Mouse (Mus musculus): ENCODE results near the gene Gm10188.

Gene Gm10188

GRCm38 (mm10) chr1:132205958-132206357, 23.6 kb downstream of the Gm10188 start:
- TF ChIP-seq GATA4 (IDR thresholded peaks at IDR 0.05; ENCODE audit: insufficient replicate concordance, low read length), result no peak

GRCm38 (mm10) chr1:132202771-132203170, 26.8 kb downstream of the Gm10188 start:
- TF ChIP-seq GATA4 (IDR thresholded peaks at IDR 0.05; ENCODE audit: insufficient replicate concordance, low read length), result no peak

GRCm38 (mm10) chr1:132201936-132202335, 27.6 kb downstream of the Gm10188 start:
- no peak for TF ChIP-seq GATA4 (IDR thresholded peaks at IDR 0.05; ENCODE audit: insufficient replicate concordance, low read length)

GRCm38 (mm10) chr1:132201511-132201860, 28.1 kb downstream of the Gm10188 start:
- no peak for TF ChIP-seq GATA4 (IDR thresholded peaks at IDR 0.05; ENCODE audit: insufficient replicate concordance, low read length)

- TF ChIP-seq GATA4 (IDR thresholded peaks at IDR 0.05; ENCODE audit: insufficient replicate concordance, low read length), result no peak
Measured at GRCm38 (mm10) chr1:132200562-132201510, 28.7 kb downstream of the Gm10188 start.

- TF ChIP-seq GATA4 (IDR thresholded peaks at IDR 0.05; ENCODE audit: insufficient replicate concordance, low read length), result no peak
Measured at GRCm38 (mm10) chr1:132199934-132200333, 29.6 kb downstream of the Gm10188 start.

GRCm38 (mm10) chr1:132199244-132199643, 30.3 kb downstream of the Gm10188 start:
- no peak for TF ChIP-seq GATA4 (IDR thresholded peaks at IDR 0.05; ENCODE audit: insufficient replicate concordance, low read length)

- no peak for TF ChIP-seq GATA4 (IDR thresholded peaks at IDR 0.05; ENCODE audit: insufficient replicate concordance, low read length)
Measured at GRCm38 (mm10) chr1:132198401-132199071, 31.0 kb downstream of the Gm10188 start.

GRCm38 (mm10) chr1:132197666-132198065, 31.9 kb downstream of the Gm10188 start:
- no peak for TF ChIP-seq GATA4 (IDR thresholded peaks at IDR 0.05; ENCODE audit: insufficient replicate concordance, low read length)

- no peak for TF ChIP-seq GATA4 (IDR thresholded peaks at IDR 0.05; ENCODE audit: insufficient replicate concordance, low read length)
Measured at GRCm38 (mm10) chr1:132196337-132196736, 33.2 kb downstream of the Gm10188 start.

- no peak for TF ChIP-seq GATA4 (IDR thresholded peaks at IDR 0.05; ENCODE audit: insufficient replicate concordance, low read length)
Measured at GRCm38 (mm10) chr1:132195681-132196080, 33.9 kb downstream of the Gm10188 start.

GRCm38 (mm10) chr1:132195100-132195499, 34.5 kb downstream of the Gm10188 start:
- TF ChIP-seq GATA4 (IDR thresholded peaks at IDR 0.05; ENCODE audit: insufficient replicate concordance, low read length), result no peak

GRCm38 (mm10) chr1:132194624-132195023, 34.9 kb downstream of the Gm10188 start:
- TF ChIP-seq GATA4 (IDR thresholded peaks at IDR 0.05; ENCODE audit: insufficient replicate concordance, low read length), result no peak

- TF ChIP-seq GATA4 (IDR thresholded peaks at IDR 0.05; ENCODE audit: insufficient replicate concordance, low read length), result no peak
Measured at GRCm38 (mm10) chr1:132193806-132194205, 35.8 kb downstream of the Gm10188 start.

GRCm38 (mm10) chr1:132191786-132192680, 37.5 kb downstream of the Gm10188 start:
- no peak for TF ChIP-seq GATA4 (IDR thresholded peaks at IDR 0.05; ENCODE audit: insufficient replicate concordance, low read length)

Measured in liver, adult (tissue).